Mouse (Mus musculus): ENCODE data around the gene Unc93a2. TPM values are rescaled to one million over a fixed set of nuclear protein-coding genes. Genes with fewer than 3 reads are reported as not detected.
"Not testable (repeated sequence)": the region's sequence is repeated elsewhere in the genome, so short reads cannot be mapped to it uniquely, and the experiment has no call there.

Gene Unc93a2
- total RNA-seq (2014; rRNA removed): not detected in 2 replicates
- polyA plus RNA-seq (2015; fragmentation: Nextera tagmentation; extraction: Ambion mirVana): not detected in 2 replicates

DNA sequence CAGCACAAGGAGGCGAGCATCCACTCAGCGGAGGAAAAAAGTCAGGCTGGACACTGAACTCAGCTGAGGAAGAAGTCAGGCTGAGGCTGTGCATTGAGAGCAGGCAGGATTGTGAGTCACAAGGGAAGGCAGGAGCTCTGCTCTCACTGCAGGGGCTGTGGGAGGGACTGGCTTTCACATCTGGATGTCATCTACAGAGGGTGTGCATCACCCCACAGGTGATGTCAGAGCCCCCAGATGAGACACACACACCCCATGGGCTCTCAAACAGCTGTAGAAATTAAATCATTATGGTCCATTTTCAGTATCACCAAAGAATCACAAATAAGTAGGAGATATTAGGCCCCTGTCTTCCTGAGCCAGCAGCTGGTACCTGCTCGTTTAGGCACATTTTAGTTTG, at the start of gene Unc93a2:
Unc93a2 (minus strand) TSS at position 101 of the 400 bp plus-strand sequence.
- H3K9ac ChIP-seq; H3K4me3 ChIP-seq (ENCODE audit: low read depth, low read length); H3K4me2 ChIP-seq (ENCODE audit: low read depth); H3K27me3 ChIP-seq (ENCODE audit: insufficient read depth, low read length); H3K27ac ChIP-seq (ENCODE audit: low read depth, low read length); H3K36me3 ChIP-seq (ENCODE audit: insufficient read depth); ATAC-seq; H3K4me1 ChIP-seq (ENCODE audit: insufficient read depth); DNase-seq; H3K9me3 ChIP-seq (ENCODE audit: low read length): not testable (repeated sequence)
- WGBS: 73% methylated on average over 3 of the region's 3 CpGs

DNA sequence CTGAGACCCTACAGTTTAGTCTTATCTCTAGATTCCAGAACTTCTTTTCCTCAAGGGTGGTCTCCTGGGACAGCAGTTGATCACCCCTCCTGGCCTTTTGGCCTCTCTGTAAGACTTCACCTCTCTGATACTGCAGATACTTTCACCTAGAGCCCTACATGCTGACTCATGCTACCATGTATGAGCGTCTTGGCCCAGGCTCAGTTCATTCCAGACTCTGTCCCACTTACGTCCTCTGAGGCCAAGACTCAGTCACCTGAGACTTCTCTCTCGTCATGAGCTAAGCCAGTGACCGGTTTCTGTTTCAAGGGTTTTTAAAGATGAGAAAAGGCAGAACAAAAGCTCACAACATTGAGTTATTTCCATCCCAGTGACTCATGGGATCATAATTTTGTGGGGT, 48.9 kb upstream of the Unc93a2 start:
- H3K4me2 ChIP-seq (ENCODE audit: low read depth); H3K9ac ChIP-seq; ATAC-seq; H3K27me3 ChIP-seq (ENCODE audit: insufficient read depth, low read length); H3K27ac ChIP-seq (ENCODE audit: low read depth, low read length); H3K4me3 ChIP-seq (ENCODE audit: low read depth, low read length); DNase-seq; H3K36me3 ChIP-seq (ENCODE audit: insufficient read depth); H3K9me3 ChIP-seq (ENCODE audit: low read length); H3K4me1 ChIP-seq (ENCODE audit: insufficient read depth): not testable (repeated sequence)
- 87% methylated on average over 4 of the region's 4 CpGs for WGBS

DNA sequence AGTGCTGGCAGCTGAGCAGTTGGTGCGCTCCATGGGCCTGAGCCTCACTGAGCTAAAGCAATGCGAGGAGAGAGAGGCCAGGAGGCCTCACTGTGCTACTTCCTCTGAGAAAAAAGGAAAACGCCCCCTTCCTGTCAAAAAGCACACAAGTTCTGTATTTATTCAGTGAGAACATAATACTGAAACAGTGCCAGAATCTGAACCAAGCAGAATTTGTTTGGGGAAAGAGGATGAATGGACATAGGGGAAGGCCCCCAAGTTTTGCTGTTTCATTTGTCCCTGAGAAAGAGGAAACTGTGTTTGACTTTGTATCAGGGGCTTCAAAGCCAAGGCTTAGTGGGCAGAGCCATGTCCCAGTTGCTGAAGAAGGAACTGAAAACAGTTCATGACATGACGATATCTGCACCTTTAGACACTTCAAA, 45.0 kb upstream of the Unc93a2 start:
- not testable (repeated sequence) for ATAC-seq
- 72% methylated on average over 4 of the region's 4 CpGs for WGBS

DNA sequence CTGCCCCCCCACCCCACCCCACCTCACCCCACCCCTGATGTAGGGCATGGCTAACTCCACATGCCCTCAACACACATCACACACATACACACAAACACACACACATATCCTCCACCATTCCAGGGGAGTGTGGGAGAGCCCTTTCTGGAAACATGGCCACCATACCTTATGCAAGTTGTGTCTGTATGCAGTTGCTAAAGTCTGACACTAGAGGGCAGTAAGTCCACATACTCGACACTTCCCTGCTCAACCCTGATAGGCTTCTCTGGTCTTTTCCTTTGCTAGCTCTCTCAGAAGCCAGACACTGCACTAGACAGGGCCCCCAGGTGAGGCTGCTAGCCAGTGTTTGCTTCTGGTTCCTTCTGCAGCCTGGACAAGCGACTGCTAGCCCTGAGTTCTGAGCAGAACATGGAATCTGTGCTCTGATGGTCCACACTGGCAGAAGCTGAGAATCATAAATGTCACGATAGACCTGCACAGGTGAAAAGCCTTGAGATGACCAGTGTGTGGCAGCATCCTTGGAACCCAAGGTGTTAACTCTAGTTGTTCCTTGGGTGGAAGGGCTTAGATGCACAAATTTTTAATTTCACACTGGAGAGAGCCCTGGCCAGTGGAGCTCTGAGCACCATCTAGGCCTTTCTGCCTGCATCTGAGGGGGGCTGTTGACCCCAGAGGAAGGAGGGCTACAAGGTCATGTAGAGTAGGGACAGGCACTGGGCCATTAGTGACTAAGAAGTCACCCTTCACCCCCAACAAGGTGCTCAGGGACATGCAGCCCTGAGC, 35.1 kb upstream of the Unc93a2 start:
- H3K4me3 ChIP-seq (ENCODE audit: low read depth, low read length); H3K9me3 ChIP-seq (ENCODE audit: low read length); H3K27me3 ChIP-seq (ENCODE audit: insufficient read depth, low read length); H3K36me3 ChIP-seq (ENCODE audit: insufficient read depth); H3K4me2 ChIP-seq (ENCODE audit: low read depth); H3K9ac ChIP-seq; H3K4me1 ChIP-seq (ENCODE audit: insufficient read depth); H3K27ac ChIP-seq (ENCODE audit: low read depth, low read length): not testable (repeated sequence)
- DNase-seq: peak; percentile 22
- peak; percentile 66 for TF ChIP-seq CTCF (IDR thresholded peaks at IDR 0.05; ENCODE audit: low read depth)
- 10% methylated on average over 2 of the region's 3 CpGs for WGBS
- ATAC-seq: peak; percentile 96

More for the DNA sequence above, 45.0 kb upstream of the Unc93a2 start:
- H3K9ac ChIP-seq; H3K27me3 ChIP-seq (ENCODE audit: insufficient read depth, low read length); H3K4me2 ChIP-seq (ENCODE audit: low read depth); H3K4me3 ChIP-seq (ENCODE audit: low read depth, low read length); H3K4me1 ChIP-seq (ENCODE audit: insufficient read depth); H3K9me3 ChIP-seq (ENCODE audit: low read length); H3K36me3 ChIP-seq (ENCODE audit: insufficient read depth); H3K27ac ChIP-seq (ENCODE audit: low read depth, low read length); DNase-seq: not testable (repeated sequence)

DNA sequence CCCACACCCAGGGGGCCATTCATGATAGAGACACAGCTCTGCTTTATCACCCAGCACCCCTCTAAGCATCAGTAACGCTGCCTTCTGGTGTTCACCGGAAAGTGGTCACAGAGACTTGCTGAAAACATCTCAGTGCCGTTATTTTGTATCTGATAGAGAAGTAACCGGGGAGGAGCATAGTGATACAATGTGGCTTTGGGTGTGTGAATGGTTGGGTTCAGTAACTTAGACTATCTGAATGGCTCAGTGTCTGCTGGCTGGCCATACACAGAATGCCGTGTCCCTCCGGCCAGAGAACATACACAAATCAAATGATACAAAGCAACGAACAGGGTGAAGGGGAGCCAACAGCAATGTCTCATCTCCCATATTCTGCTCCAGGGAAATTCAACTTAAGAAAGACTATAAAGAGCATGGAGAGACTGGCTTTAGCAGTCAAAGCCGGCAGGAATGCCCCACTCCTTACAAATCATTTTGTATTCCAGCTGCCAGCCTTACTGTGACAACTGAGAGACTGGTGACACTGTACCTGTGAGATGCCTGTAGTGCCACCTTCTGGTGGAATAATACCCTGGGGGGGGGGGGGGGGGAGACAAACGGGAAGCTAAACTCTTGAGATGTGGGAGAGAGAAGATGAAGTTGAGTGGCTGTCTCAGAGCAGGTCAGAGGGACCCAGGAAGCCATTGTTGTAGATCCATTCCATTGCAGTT, 29.5 kb upstream of the Unc93a2 start:
- not testable (repeated sequence) for H3K27me3 ChIP-seq (ENCODE audit: insufficient read depth, low read length); H3K9me3 ChIP-seq (ENCODE audit: low read length); H3K4me3 ChIP-seq (ENCODE audit: low read depth, low read length); ATAC-seq; H3K4me2 ChIP-seq (ENCODE audit: low read depth); DNase-seq; H3K27ac ChIP-seq (ENCODE audit: low read depth, low read length); H3K9ac ChIP-seq; H3K36me3 ChIP-seq (ENCODE audit: insufficient read depth); H3K4me1 ChIP-seq (ENCODE audit: insufficient read depth)
- WGBS: 89% methylated on average over 7 of the region's 9 CpGs

DNA sequence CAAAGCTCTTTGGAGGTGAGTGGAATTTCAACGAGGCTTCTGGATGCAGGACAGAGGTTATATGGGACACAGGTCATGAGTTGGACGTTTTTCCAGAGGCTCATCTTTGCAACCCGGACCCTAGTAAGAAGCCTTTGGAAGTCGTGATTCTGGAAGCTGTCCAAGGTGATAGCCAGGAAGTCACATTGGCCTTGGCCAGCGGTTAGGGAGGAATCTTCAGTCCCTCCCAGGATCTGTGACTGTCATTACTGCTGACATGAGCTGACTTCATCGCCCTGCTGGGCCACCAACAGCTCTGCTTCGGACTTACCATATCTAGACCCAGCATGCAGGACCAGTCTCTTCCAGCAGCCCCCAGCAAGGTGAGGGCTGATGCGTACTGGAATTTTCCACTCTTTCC, 28.1 kb upstream of the Unc93a2 start:
- WGBS: 86% methylated on average over 8 of the region's 8 CpGs
- not testable (repeated sequence) for H3K4me3 ChIP-seq (ENCODE audit: low read depth, low read length); ATAC-seq; H3K4me2 ChIP-seq (ENCODE audit: low read depth); H3K27me3 ChIP-seq (ENCODE audit: insufficient read depth, low read length); H3K36me3 ChIP-seq (ENCODE audit: insufficient read depth); H3K9ac ChIP-seq; H3K27ac ChIP-seq (ENCODE audit: low read depth, low read length); DNase-seq; H3K4me1 ChIP-seq (ENCODE audit: insufficient read depth); H3K9me3 ChIP-seq (ENCODE audit: low read length)

DNA sequence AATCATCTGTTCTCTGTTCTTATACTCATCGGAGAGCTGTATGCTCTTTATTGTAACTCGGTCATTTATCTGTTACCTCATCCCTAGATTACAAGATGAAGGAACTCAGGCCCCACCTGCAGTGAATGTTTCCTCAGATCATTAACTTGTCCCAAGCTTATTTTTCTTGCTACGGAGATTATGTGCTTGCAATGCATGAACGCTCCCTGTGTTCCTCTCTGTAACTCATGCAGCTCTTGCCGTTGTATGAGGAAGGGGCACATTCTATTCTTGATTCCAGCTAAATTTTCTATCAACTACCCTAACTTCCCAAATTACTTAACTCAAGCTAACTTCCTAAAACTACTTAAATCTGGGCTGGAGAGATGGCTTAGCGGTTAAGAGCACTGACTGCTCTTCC, 14.5 kb upstream of the Unc93a2 start:
- not testable (repeated sequence) for H3K9me3 ChIP-seq (ENCODE audit: low read length); H3K9ac ChIP-seq; H3K27ac ChIP-seq (ENCODE audit: low read depth, low read length); DNase-seq; H3K4me1 ChIP-seq (ENCODE audit: insufficient read depth); H3K4me3 ChIP-seq (ENCODE audit: low read depth, low read length); H3K4me2 ChIP-seq (ENCODE audit: low read depth); H3K36me3 ChIP-seq (ENCODE audit: insufficient read depth); H3K27me3 ChIP-seq (ENCODE audit: insufficient read depth, low read length); ATAC-seq
- 77% methylated on average over 6 of the region's 6 CpGs for WGBS

DNA sequence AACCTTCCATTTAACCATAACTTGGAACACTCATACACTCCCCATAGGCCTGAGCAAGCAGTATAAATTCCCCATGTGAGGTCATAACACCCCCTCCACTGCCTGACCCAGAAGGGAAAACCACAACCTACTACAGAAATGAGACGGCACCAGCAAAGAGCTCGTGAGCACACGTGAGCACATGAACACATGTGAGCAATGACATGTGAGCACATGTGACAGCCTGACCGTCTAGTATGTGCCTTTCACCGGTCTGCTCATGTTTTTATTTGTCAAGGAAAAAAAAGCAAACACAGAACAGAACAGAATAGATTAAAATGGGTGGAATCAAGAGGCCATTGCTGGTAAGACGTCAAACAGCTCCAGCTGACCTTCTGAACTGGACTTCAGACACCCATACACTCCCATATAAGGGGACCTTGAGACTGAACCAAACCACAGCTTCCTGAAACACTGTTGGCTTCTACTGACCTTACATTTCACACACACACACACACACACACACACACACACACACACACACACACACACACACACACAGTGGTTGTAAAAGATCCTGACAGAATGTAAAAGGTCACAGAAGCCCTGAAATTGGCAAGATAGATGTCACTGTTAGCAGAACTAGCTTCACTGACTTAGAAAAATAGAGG, 13.1 kb upstream of the Unc93a2 start:
- not testable (repeated sequence) for H3K4me2 ChIP-seq (ENCODE audit: low read depth); H3K4me3 ChIP-seq (ENCODE audit: low read depth, low read length); ATAC-seq; H3K9ac ChIP-seq; DNase-seq; H3K36me3 ChIP-seq (ENCODE audit: insufficient read depth); H3K27ac ChIP-seq (ENCODE audit: low read depth, low read length); H3K27me3 ChIP-seq (ENCODE audit: insufficient read depth, low read length); H3K4me1 ChIP-seq (ENCODE audit: insufficient read depth); H3K9me3 ChIP-seq (ENCODE audit: low read length)
- WGBS: 92% methylated on average over 6 of the region's 6 CpGs

DNA sequence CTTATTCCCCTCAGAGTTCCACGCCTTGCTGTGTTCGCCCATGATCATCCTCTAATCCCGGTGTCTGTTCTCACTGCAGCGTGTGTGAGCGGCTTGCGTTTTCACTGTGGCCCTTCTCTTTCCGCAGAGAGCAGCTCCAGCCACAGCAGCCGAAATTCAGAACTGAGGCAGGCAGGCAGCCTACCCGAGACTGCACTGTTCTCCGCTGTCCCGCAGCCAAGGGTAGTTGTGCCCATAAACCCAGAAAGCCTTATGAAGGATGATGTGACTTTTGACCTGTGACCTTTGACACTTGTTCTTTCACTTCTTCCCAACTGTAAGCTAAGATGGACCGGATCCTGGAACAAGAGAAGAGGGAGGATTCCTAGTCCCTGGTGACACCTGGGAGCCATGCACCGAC, 11.8 kb upstream of the Unc93a2 start:
- not testable (repeated sequence) for ATAC-seq; H3K36me3 ChIP-seq (ENCODE audit: insufficient read depth); H3K27me3 ChIP-seq (ENCODE audit: insufficient read depth, low read length); DNase-seq; H3K9me3 ChIP-seq (ENCODE audit: low read length); H3K9ac ChIP-seq; H3K4me2 ChIP-seq (ENCODE audit: low read depth); H3K4me1 ChIP-seq (ENCODE audit: insufficient read depth); H3K4me3 ChIP-seq (ENCODE audit: low read depth, low read length); H3K27ac ChIP-seq (ENCODE audit: low read depth, low read length)
- WGBS: 89% methylated on average over 12 of the region's 13 CpGs

DNA sequence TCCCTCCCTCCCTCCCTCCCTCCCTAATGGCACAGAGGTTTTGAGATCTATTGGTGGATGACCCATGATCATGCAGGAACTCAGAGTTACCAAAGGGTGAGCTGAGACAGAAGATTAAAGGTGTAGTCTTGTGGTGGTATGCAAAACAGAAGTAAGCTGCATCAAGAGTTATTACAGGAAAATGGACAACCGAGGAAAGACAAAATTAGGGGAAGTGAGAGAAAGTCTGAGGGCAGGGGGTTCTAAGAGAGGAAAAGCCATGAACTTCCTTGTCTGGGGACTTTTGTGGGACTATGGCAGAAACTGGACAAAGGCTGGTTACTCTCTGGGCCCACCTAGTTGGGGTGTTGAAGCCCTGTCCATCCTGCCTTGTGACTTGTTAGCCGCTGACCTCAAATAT, 11.0 kb upstream of the Unc93a2 start:
- H3K9ac ChIP-seq; ATAC-seq; H3K4me1 ChIP-seq (ENCODE audit: insufficient read depth); H3K4me3 ChIP-seq (ENCODE audit: low read depth, low read length); H3K27ac ChIP-seq (ENCODE audit: low read depth, low read length); H3K4me2 ChIP-seq (ENCODE audit: low read depth); H3K36me3 ChIP-seq (ENCODE audit: insufficient read depth); H3K27me3 ChIP-seq (ENCODE audit: insufficient read depth, low read length); H3K9me3 ChIP-seq (ENCODE audit: low read length); DNase-seq: not testable (repeated sequence)
- no CpG with 5 or more reads among the region's 2 CpGs for WGBS

Data from forebrain, postnatal 0 days (tissue).